Mouse (Mus musculus): ENCODE results near the gene Pou2f2. TPM values are rescaled to one million over a fixed set of nuclear protein-coding genes. Genes with fewer than 3 reads are reported as not detected.

Gene Pou2f2
- polyA plus RNA-seq, 1 experiment from 2014 or later, result 2.9 TPM

DNA sequence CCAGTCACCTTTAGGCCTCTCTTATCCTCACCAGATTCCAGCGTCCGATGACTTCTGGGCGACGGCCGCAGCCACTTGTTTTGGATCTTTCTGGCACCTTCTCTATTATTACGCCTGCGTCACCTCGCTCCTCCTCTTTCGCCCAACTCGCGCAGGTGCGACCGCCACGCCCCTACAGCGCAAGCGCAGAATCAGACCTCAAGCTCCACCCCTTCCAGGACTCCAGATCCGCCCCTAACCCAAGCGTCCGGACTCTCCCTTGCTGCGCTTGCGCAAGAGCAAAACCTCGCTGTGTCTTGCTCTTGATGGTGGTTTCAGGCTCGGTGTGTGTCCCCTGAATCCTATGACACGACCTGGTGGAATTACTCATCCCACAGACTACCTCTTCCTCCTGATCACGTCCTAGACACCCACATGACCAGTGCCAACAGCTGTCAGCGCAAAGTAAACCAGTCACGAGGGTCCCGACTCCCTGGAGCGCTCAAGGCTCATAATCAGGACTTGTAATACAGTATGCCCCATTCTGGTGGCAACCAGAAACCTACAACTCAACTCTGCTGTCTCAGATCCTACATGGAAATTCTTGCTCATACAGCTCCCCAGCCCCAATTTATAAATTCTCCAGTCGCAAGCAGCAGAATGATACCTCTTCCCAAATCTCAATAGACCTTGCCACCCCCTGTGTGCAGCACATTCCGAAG is 40.4 kb upstream of the Pou2f2 start:
- H3K27ac ChIP-seq (ENCODE audit: low read depth), result peak overlapping the region; percentile 96
- ATAC-seq, result peak; percentile 80
- peak overlapping the region; percentile 81 for H3K4me3 ChIP-seq (ENCODE audit: low read depth, low read length)
- H3K9me3 ChIP-seq (ENCODE audit: low read length), result no peaks in the 10 kb centered on the region
- no peaks in the 10 kb centered on the region for H3K27me3 ChIP-seq (ENCODE audit: insufficient read depth, low read length)
- WGBS (ENCODE audit: insufficient replicate concordance), result 3% methylated on average over 31 of the region's 31 CpGs
- peaks cover 38% of the 10 kb centered on the region for H3K36me3 ChIP-seq (replicated peaks; ENCODE audit: insufficient read depth, low read length)
- H3K4me1 ChIP-seq (ENCODE audit: insufficient read depth), result peaks cover 35% of the 10 kb centered on the region
- no peak; the same call in 1 of the 2 replicates for TF ChIP-seq EP300 (IDR thresholded peaks at IDR 0.05; ENCODE audit: low read depth)
- no peak for TF ChIP-seq CTCF (IDR thresholded peaks at IDR 0.05; ENCODE audit: low read depth)
- H3K4me2 ChIP-seq (ENCODE audit: low read depth, low read length), result peak overlapping the region; percentile 91
- DNase-seq, result peak; percentile 98
- H3K9ac ChIP-seq (replicated peaks), result peak overlapping the region; percentile 94

GRCm38 (mm10) chr7:25219416-25219750 is 39.9 kb upstream of the Pou2f2 start:
- peak overlapping the region; percentile 94 for H3K9ac ChIP-seq (replicated peaks)
- H3K4me3 ChIP-seq (ENCODE audit: low read depth, low read length), result peak overlapping the region; percentile 81
- DNase-seq (peak; percentile 76), ATAC-seq (no peak)
- peaks cover 35% of the 10 kb centered on the region for H3K4me1 ChIP-seq (ENCODE audit: insufficient read depth)
- peaks cover 38% of the 10 kb centered on the region for H3K36me3 ChIP-seq (replicated peaks; ENCODE audit: insufficient read depth, low read length)
- no peaks in the 10 kb centered on the region for H3K9me3 ChIP-seq (ENCODE audit: low read length)
- H3K27ac ChIP-seq (ENCODE audit: low read depth), result peak overlapping the region; percentile 96
- no peak for TF ChIP-seq CTCF (IDR thresholded peaks at IDR 0.05; ENCODE audit: low read depth)
- TF ChIP-seq EP300 (IDR thresholded peaks at IDR 0.05; ENCODE audit: low read depth), result no peak
- H3K4me2 ChIP-seq (ENCODE audit: low read depth, low read length), result peak overlapping the region; percentile 91
- 2% methylated on average over 16 of the region's 16 CpGs for WGBS (ENCODE audit: insufficient replicate concordance)
- H3K27me3 ChIP-seq (ENCODE audit: insufficient read depth, low read length), result no peaks in the 10 kb centered on the region

GRCm38 (mm10) chr7:25218705-25219415 is 39.3 kb upstream of the Pou2f2 start:
- Histone ChIP-seq H3K9ac (replicated peaks) (peak overlapping the region; percentile 94), H3K27ac (ENCODE audit: low read depth) (peak overlapping the region; percentile 96), H3K27me3 (ENCODE audit: insufficient read depth, low read length) (no peaks in the 10 kb centered on the region), H3K9me3 (ENCODE audit: low read length) (no peaks in the 10 kb centered on the region), H3K36me3 (replicated peaks; ENCODE audit: insufficient read depth, low read length) (peaks cover 38% of the 10 kb centered on the region), H3K4me3 (ENCODE audit: low read depth, low read length) (peak overlapping the region; percentile 81), H3K4me2 (ENCODE audit: low read depth, low read length) (peak overlapping the region; percentile 91), H3K4me1 (ENCODE audit: insufficient read depth) (peaks cover 35% of the 10 kb centered on the region)
- TF ChIP-seq EP300 (IDR thresholded peaks at IDR 0.05; ENCODE audit: low read depth) (no peak), CTCF (IDR thresholded peaks at IDR 0.05; ENCODE audit: low read depth) (0 out of 2 replicates have a peak, but pooled peaks have one; percentile 19)
- 1% methylated on average over 53 of the region's 53 CpGs for WGBS (ENCODE audit: insufficient replicate concordance)
- DNase-seq, result no peak
- ATAC-seq, result peak; percentile 31

- Histone ChIP-seq H3K9me3 (ENCODE audit: low read length) (no peaks in the 10 kb centered on the region), H3K4me1 (ENCODE audit: insufficient read depth) (peaks cover 34% of the 10 kb centered on the region), H3K27ac (ENCODE audit: low read depth) (peak overlapping the region; percentile 96), H3K9ac (replicated peaks) (peak overlapping the region; percentile 94), H3K27me3 (ENCODE audit: insufficient read depth, low read length) (no peaks in the 10 kb centered on the region), H3K36me3 (replicated peaks; ENCODE audit: insufficient read depth, low read length) (peaks cover 42% of the 10 kb centered on the region), H3K4me3 (ENCODE audit: low read depth, low read length) (peak overlapping the region; percentile 81), H3K4me2 (ENCODE audit: low read depth, low read length) (peak overlapping the region; percentile 91)
- peak; percentile 59 for DNase-seq
- ATAC-seq, result no peak
- WGBS (ENCODE audit: insufficient replicate concordance), result 40% methylated on average over 12 of the region's 12 CpGs
- TF ChIP-seq CTCF (IDR thresholded peaks at IDR 0.05; ENCODE audit: low read depth) (no peak), EP300 (IDR thresholded peaks at IDR 0.05; ENCODE audit: low read depth) (no peak)
Measured at GRCm38 (mm10) chr7:25217653-25218395, 38.3 kb upstream of the Pou2f2 start.

DNA sequence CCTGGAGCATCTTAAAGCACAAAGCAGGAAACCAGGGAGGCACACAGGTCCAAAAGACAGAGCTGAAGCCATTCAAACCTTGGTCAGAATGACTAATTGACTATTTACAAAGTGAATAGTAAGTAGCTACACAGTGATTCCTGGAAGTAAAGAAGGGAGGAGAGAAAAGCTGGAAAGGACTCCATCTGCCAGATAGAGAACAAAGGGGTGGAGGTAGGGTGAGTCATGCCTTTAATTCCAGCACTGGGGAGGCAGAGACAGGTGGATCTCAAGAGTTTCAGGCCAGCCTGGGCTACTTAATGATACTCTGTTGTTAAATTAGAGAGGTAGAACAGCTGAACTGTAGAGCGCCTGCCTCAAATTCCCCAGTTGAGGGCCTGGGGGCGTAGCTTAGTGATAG is 34.6 kb upstream of the Pou2f2 start:
- Histone ChIP-seq H3K27ac (ENCODE audit: low read depth) (no peak overlapping the region), H3K36me3 (replicated peaks; ENCODE audit: insufficient read depth, low read length) (peaks cover 78% of the 10 kb centered on the region)
- 98% methylated on average over 2 of the region's 2 CpGs for WGBS (ENCODE audit: insufficient replicate concordance)

GRCm38 (mm10) chr7:25213099-25213498 is 33.6 kb upstream of the Pou2f2 start:
- DNase-seq (no peak), ATAC-seq (no peak)
- Histone ChIP-seq H3K9ac (replicated peaks) (no peak overlapping the region), H3K27me3 (ENCODE audit: insufficient read depth, low read length) (no peaks in the 10 kb centered on the region), H3K9me3 (ENCODE audit: low read length) (no peaks in the 10 kb centered on the region), H3K36me3 (replicated peaks; ENCODE audit: insufficient read depth, low read length) (peaks cover 89% of the 10 kb centered on the region), H3K4me3 (ENCODE audit: low read depth, low read length) (no peak overlapping the region), H3K27ac (ENCODE audit: low read depth) (peak overlapping the region; percentile 57; the same call in 1 of the 2 replicates), H3K4me1 (ENCODE audit: insufficient read depth) (peaks cover 30% of the 10 kb centered on the region), H3K4me2 (ENCODE audit: low read depth, low read length) (peak overlapping the region; percentile 26; the same call in 1 of the 2 replicates)
- TF ChIP-seq EP300 (IDR thresholded peaks at IDR 0.05; ENCODE audit: low read depth), result peak; percentile 40; the same call in 1 of the 2 replicates
- no peak for TF ChIP-seq CTCF (IDR thresholded peaks at IDR 0.05; ENCODE audit: low read depth)
- 26% methylated on average over 3 of the region's 3 CpGs for WGBS (ENCODE audit: insufficient replicate concordance)

More for the DNA sequence above, 34.6 kb upstream of the Pou2f2 start:
- Histone ChIP-seq H3K4me1 (ENCODE audit: insufficient read depth) (peaks cover 23% of the 10 kb centered on the region), H3K4me2 (ENCODE audit: low read depth, low read length) (no peak overlapping the region), H3K9me3 (ENCODE audit: low read length) (no peaks in the 10 kb centered on the region), H3K4me3 (ENCODE audit: low read depth, low read length) (no peak overlapping the region), H3K27me3 (ENCODE audit: insufficient read depth, low read length) (no peaks in the 10 kb centered on the region), H3K9ac (replicated peaks) (no peak overlapping the region)
- ATAC-seq, result no peak
- no peak for DNase-seq
- TF ChIP-seq CTCF (IDR thresholded peaks at IDR 0.05; ENCODE audit: low read depth) (no peak), EP300 (IDR thresholded peaks at IDR 0.05; ENCODE audit: low read depth) (no peak)
